Mouse (Mus musculus) intestine, embryonic 16.5 days (tissue): Measurements from ENCODE around the gene Kptn. TPM values are rescaled to one million over a fixed set of nuclear protein-coding genes. Genes with fewer than 3 reads are reported as not detected.

Experiments
- ATAC-seq: fragments of 200-750 bp; cut with Nextera tagmentation; 2 replicates; pipeline ENCODE4 v1.8.0; 2017; ENCODE audit warnings: moderate TSS enrichment, moderate library complexity
- H3K27ac ChIP-seq: fragments of 300-500 bp; sonication (generic); 2 replicates; pipeline ENCODE4 v1.5.1; 2014; ENCODE audit warnings: mild to moderate bottlenecking, low read length
- H3K27me3 ChIP-seq: fragments of 300-500 bp; sonication (generic); replicated peaks from 2 replicates; pipeline ENCODE4 v1.6.1; 2014; ENCODE audit warnings: low read length, control low read depth, mixed read lengths; ENCODE audit not compliant: control insufficient read depth, insufficient read depth
- H3K36me3 ChIP-seq: fragments of 300-500 bp; sonication (generic); 2 replicates; pipeline ENCODE4 v1.6.1; 2014; ENCODE audit warnings: low read length, control low read depth; ENCODE audit not compliant: control insufficient read depth, insufficient read depth
- H3K4me1 ChIP-seq: fragments of 300-500 bp; sonication (generic); 2 replicates; pipeline ENCODE4 v1.6.1; 2014; ENCODE audit warnings: low read length, control low read depth, mixed read lengths; ENCODE audit not compliant: control insufficient read depth, insufficient read depth
- H3K4me2 ChIP-seq: fragments of 300-500 bp; sonication (generic); 2 replicates; pipeline ENCODE4 v1.6.1; 2014; ENCODE audit warnings: low read depth, low read length, control low read depth
- H3K4me3 ChIP-seq: fragments of 300-500 bp; sonication (generic); 2 replicates; pipeline ENCODE4 v1.5.1; 2014; ENCODE audit warnings: mild to moderate bottlenecking, low read length
- H3K9ac ChIP-seq: fragments of 300-500 bp; sonication (generic); 2 replicates; pipeline ENCODE4 v1.6.1; 2014; ENCODE audit warnings: low read depth, low read length
- H3K9me3 ChIP-seq: fragments of 300-500 bp; sonication (generic); 2 replicates; pipeline ENCODE4 v1.6.1; 2016; ENCODE audit warnings: low read length, control low read depth; ENCODE audit not compliant: control insufficient read depth
- WGBS: fragments of 180-500 bp; shearing (Covaris S2); extraction: QIAGEN DNeasy Blood & Tissue Kit; methylation state at CpG from one replicate; pipeline ENCODE4 v1.1.7; 2014; 5-methylcytosine and 5-hydroxymethylcytosine counted together
- polyA plus RNA-seq: library from polyadenylated mRNA; unstranded; fragments of >200 nt; fragmentation: Nextera tagmentation; extraction: Ambion mirVana; gene quantifications from 2 replicates; pipeline ENCODE4 v1.2.1, GENCODE M21; 2015

Kptn gene
- polyA plus RNA-seq, 1 experiment from 2014 or later = 27.1 TPM

DNA sequence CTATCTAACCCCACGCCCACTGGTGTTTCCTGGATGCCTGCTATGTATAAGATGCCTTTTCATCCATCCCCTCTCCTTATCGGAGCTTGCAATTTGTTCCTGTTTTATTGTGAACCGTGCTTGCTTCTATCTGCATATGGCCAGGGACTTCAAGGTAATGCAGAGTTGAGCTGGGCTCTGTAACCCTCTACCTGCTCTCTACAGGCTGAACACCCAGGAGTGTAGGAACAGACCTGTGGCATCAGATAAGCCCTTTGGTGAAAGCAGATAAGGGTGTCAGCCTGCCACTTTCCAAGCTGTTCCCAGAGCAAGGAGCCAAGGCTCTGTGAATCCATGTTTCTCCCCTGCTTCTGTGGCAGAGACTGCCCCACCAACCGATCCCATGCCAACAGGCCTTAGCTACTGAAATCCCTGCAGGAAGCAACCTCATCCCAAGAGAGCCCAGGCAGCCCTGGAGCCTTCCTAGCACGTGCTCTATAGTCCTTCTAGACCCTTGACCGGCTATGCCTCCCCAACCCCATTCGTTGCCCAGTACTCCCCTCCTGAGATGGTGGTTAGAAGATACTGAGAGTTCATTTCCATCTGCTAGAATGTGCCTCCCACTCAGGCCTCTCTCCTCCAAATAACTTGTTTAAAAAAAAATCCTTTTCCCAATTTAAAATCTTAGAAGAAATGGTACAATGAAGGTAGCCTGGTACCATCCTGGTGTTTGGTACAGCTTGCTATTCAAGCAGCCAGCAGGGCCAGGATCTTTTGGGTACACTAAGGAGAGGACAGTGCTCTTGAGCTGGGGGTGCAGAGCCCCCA, 8.2 kb upstream of the Kptn start:
- no peaks in the 10 kb centered on the region for H3K9me3 ChIP-seq
- no peak overlapping the region for H3K4me2 ChIP-seq
- 93% methylated on average over 7 of the region's 7 CpGs for WGBS
- H3K36me3 ChIP-seq = peaks cover 34% of the 10 kb centered on the region
- H3K27ac ChIP-seq = no peak overlapping the region
- H3K9ac ChIP-seq = no peak overlapping the region
- ATAC-seq = no peak
- H3K4me3 ChIP-seq = no peak overlapping the region
- no peaks in the 10 kb centered on the region for H3K27me3 ChIP-seq
- H3K4me1 ChIP-seq = no peaks in the 10 kb centered on the region

GRCm38 (mm10) chr7:16116418-16116817, 3.3 kb upstream of the Kptn start:
- H3K27ac ChIP-seq = no peak overlapping the region
- H3K4me1 ChIP-seq = peaks cover 4% of the 10 kb centered on the region; the same call in 1 of the 2 replicates
- no peak overlapping the region for H3K9ac ChIP-seq
- no peak overlapping the region for H3K4me3 ChIP-seq
- 91% methylated on average over 7 of the region's 7 CpGs for WGBS
- no peak for ATAC-seq
- H3K4me2 ChIP-seq = no peak overlapping the region
- H3K9me3 ChIP-seq = no peaks in the 10 kb centered on the region
- peaks cover 22% of the 10 kb centered on the region for H3K36me3 ChIP-seq
- no peaks in the 10 kb centered on the region for H3K27me3 ChIP-seq

GRCm38 (mm10) chr7:16117100-16117499, 2.6 kb upstream of the Kptn start:
- Histone ChIP-seq H3K27me3 (no peaks in the 10 kb centered on the region), H3K9me3 (no peaks in the 10 kb centered on the region), H3K4me2 (no peak overlapping the region), H3K27ac (no peak overlapping the region), H3K4me3 (no peak overlapping the region), H3K36me3 (peaks cover 19% of the 10 kb centered on the region), H3K4me1 (peaks cover 4% of the 10 kb centered on the region; the same call in 1 of the 2 replicates), H3K9ac (no peak overlapping the region)
- ATAC-seq = no peak
- WGBS = 84% methylated on average over 3 of the region's 3 CpGs

- H3K4me3 ChIP-seq = peak overlapping the region; percentile 68
- 0 out of 2 replicates have a peak overlapping the region, but pooled peaks have one; percentile 83 for H3K27ac ChIP-seq
- no peaks in the 10 kb centered on the region for H3K27me3 ChIP-seq
- H3K9me3 ChIP-seq = no peaks in the 10 kb centered on the region
- H3K9ac ChIP-seq = peak overlapping the region; percentile 78
- H3K36me3 ChIP-seq = peaks cover 13% of the 10 kb centered on the region
- peaks cover 4% of the 10 kb centered on the region; the same call in 1 of the 2 replicates for H3K4me1 ChIP-seq
- H3K4me2 ChIP-seq = peak overlapping the region; percentile 48
- ATAC-seq = 0 out of 2 replicates have a peak, but pooled peaks have one; percentile 3
- WGBS = 31% methylated on average over 9 of the region's 9 CpGs
These were observed 536 bp downstream of the Kptn start for GRCm38 (mm10) chr7:16120262-16120600.

DNA sequence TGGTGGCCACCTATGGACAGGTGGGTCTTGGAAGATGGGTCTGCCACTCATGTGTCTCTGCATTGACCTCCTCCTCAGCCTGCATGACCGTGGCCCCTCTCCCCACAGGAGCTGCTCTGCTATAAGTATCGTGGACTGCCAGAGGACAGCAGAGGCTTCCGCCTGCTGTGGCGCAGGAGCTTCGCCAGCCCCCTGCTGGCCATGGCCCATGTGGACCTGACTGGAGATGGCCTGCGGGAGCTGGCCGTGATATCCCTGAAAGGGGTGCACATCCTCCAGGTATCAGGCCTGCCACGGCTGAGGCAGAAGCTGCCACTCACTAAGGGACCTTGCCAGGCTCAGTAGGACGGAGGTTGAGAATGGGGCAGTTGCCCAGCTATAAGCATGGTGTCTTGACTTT, 6.1 kb downstream of the Kptn start:
- Histone ChIP-seq H3K9ac (no peak overlapping the region), H3K9me3 (no peaks in the 10 kb centered on the region), H3K27me3 (no peaks in the 10 kb centered on the region), H3K4me3 (no peak overlapping the region), H3K27ac (no peak overlapping the region), H3K4me1 (peaks cover 14% of the 10 kb centered on the region), H3K36me3 (peaks cover 4% of the 10 kb centered on the region; the same call in 1 of the 2 replicates), H3K4me2 (no peak overlapping the region)
- no peak for ATAC-seq
- 76% methylated on average over 9 of the region's 9 CpGs for WGBS

DNA sequence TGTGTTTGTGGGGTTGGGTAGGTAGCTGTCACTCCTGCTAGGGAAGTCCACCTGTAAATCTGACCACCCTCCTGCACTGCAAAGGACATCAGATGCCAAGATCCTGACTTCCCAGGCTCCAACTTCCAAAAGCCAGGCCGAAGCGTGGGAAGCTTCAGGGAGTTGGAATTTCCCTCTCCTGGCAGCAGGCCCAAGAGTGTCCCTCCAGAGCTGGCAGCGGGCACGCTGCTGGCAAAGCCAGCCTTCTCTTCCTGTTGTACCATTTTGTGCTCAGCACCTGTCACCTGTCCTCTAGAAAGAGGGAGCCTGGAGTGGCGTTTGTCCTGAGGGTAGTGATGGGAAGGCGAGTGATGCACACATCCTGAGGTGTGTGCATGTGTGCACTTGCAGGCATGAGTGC, 8.6 kb downstream of the Kptn start:
- ATAC-seq = no peak
- 71% methylated on average over 6 of the region's 6 CpGs for WGBS
- Histone ChIP-seq H3K4me2 (no peak overlapping the region), H3K27ac (no peak overlapping the region), H3K36me3 (peaks cover 4% of the 10 kb centered on the region; the same call in 1 of the 2 replicates), H3K9ac (no peak overlapping the region), H3K4me1 (peaks cover 31% of the 10 kb centered on the region), H3K9me3 (no peaks in the 10 kb centered on the region), H3K27me3 (0 out of 2 replicates have a peak, but pooled peaks cover 2% of the 10 kb centered on the region), H3K4me3 (no peak overlapping the region)

DNA sequence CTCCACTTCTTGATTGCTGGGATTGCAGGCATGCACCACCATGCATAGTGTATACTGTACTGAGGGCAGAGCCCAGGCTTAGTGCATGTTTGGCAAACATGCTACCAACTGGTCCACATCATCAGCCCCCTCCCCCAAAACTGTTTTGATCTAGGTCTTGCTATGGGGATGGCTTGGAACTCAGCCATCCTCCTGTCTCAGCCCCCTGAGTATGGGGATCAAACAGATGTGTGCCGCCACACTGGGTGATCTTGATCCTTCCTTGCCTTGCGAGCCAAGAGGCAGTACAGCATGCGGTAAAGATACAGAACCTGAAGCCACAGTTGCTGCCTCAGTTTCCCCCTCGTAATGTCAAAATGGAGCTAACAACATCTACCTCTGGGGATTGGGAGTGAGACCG, 9.2 kb downstream of the Kptn start:
- Histone ChIP-seq H3K4me3 (no peak overlapping the region; the same call in 1 of the 2 replicates), H3K9ac (no peak overlapping the region), H3K36me3 (peaks cover 4% of the 10 kb centered on the region; the same call in 1 of the 2 replicates), H3K27me3 (0 out of 2 replicates have a peak, but pooled peaks cover 2% of the 10 kb centered on the region), H3K9me3 (no peaks in the 10 kb centered on the region), H3K4me1 (peaks cover 31% of the 10 kb centered on the region), H3K4me2 (peak overlapping the region; percentile 90; the same call in 1 of the 2 replicates), H3K27ac (no peak overlapping the region)
- WGBS = 68% methylated on average over 5 of the region's 5 CpGs
- no peak for ATAC-seq

- peak within 1 kb of the TSS; percentile 67 for H3K9ac ChIP-seq
- peak within 1 kb of the TSS; percentile 90 for H3K4me2 ChIP-seq
- ATAC-seq = peak; percentile 84
- 0 out of 2 replicates have a peak, but pooled peaks cover 2% of the 10 kb centered on the region for H3K27me3 ChIP-seq
- no peaks in the 10 kb centered on the region for H3K9me3 ChIP-seq
- 3% methylated on average over 12 of the region's 12 CpGs for WGBS
- H3K27ac ChIP-seq = peak within 1 kb of the TSS; percentile 63
- H3K4me3 ChIP-seq = peak within 1 kb of the TSS; percentile 60
- peaks cover 31% of the 10 kb centered on the region for H3K4me1 ChIP-seq
- H3K36me3 ChIP-seq = peaks cover 4% of the 10 kb centered on the region; the same call in 1 of the 2 replicates
These were observed 9.7 kb downstream of the Kptn start, which contains the start of gene Slc8a2 for GRCm38 (mm10) chr7:16129421-16129845. Gene Slc8a2, plus strand, starts transcription at chr7:16129826.

DNA sequence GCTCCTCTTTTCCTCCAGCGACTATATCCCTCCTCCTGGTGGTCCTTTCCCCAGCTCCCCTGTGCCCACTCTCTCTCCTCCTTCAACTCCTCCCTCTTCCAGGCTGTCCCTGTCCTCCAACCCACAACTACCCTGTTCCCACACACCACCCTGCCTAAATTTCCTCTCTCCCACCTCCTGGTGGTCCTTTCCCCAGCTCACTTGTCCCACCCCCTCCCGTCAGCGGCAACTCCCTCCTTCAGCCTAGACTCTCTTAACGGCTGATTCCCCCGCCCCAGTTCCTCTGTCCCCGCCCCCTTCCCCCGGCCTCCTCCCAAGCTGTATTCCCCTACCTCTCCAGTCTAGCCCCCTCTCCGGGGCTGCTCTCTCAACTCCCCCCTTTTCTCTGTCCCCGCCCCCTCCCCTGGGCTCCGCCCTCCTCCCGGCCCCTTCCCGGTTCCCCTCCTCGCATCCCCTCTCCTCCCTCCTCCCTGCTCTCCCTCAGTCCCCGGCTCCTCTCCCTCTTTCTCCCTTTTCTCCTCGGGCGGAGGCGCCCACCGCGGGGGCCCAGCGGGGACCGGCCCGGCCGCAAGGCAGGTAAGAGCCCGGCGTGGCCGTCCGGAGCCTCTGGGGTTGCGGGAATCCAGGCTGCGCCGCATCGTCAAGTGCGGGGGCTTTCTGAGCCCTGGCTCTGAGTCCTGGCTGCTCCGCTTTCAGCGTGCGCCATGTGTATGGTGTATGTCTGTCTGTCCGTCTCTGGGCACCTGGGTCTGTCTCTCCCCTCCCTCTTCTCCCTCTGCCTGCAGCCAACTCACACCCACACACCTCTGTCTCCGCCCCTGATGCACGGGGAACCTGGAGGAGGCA, 10.4 kb downstream of the Kptn start:
- peak overlapping the region; percentile 63 for H3K27ac ChIP-seq
- ATAC-seq = peak; percentile 83
- H3K36me3 ChIP-seq = peaks cover 4% of the 10 kb centered on the region; the same call in 1 of the 2 replicates
- H3K4me1 ChIP-seq = peaks cover 31% of the 10 kb centered on the region
- WGBS = 2% methylated on average over 37 of the region's 38 CpGs
- H3K4me2 ChIP-seq = peak overlapping the region; percentile 90
- peak overlapping the region; percentile 67 for H3K9ac ChIP-seq
- H3K27me3 ChIP-seq = 0 out of 2 replicates have a peak, but pooled peaks cover 2% of the 10 kb centered on the region
- peak overlapping the region; percentile 60 for H3K4me3 ChIP-seq
- H3K9me3 ChIP-seq = no peaks in the 10 kb centered on the region
